Mouse (Mus musculus): ENCODE measurements at regions not wholly inside any gene's neighbourhood (a gene's known extent, or its start where the extent isn't known, plus 50 kb on each side); places are given as distances from the start of the nearest gene placed in this dataset.

DNA sequence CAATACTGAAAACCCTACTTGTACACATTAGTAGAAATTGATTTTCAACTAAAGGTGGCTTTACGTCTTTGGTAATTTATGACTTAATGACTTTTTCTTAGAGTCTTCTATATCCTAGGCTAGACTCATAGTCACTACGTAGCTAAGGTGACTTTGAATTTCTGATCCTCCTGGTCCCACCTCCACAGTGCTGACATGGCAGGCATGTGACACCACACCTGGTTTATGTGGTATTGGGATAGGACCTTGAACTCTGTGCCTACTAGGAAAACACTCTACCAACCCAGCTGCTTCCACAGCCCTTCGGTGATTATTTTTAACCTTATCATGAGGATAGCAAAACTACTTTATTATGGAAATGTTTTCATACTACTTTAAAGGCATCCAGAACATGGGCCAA, 51.5 kb upstream of the D7Ertd443e start:
- H3K4me1 ChIP-seq = no peaks in the 10 kb centered on the region
- no peak for ATAC-seq (ENCODE audit: low FRiP score, low read depth)
- H3K9me3 ChIP-seq = no peaks in the 10 kb centered on the region

DNA sequence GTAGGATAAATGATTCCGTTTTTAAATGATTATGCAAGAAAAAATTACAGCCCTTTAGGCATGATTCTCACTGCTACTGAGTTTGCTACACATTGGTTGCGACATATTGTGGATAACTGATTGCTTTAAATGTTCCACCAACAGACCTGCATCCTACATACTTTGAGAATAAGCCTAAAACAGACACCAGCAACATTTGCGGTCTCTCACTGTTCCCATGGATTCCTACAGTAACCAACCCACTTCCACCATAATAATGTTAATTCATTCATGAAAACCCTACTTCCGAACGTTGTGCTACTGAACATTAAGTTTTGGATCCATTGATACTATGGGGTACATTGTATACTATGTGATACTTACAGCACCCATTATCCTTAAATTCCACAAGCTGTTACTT, 53.8 kb upstream of the D7Ertd443e start:
- Histone ChIP-seq H3K27me3 (no peaks in the 10 kb centered on the region), H3K4me1 (no peaks in the 10 kb centered on the region), H3K9me3 (no peaks in the 10 kb centered on the region), H3K4me2 (replicated peaks) (no peak overlapping the region), H3K9ac (replicated peaks) (no peak overlapping the region), H3K4me3 (no peak overlapping the region), H3K36me3 (no peaks in the 10 kb centered on the region), H3K27ac (replicated peaks) (no peak overlapping the region)
- no peak for ATAC-seq (ENCODE audit: low FRiP score, low read depth)
- 92% methylated on average over 5 of the region's 5 CpGs for WGBS

More for the DNA sequence above, 51.5 kb upstream of the D7Ertd443e start:
- WGBS = 92% methylated on average over 3 of the region's 3 CpGs
- no peak overlapping the region for H3K27ac ChIP-seq (replicated peaks)
- H3K36me3 ChIP-seq = no peaks in the 10 kb centered on the region
- H3K4me3 ChIP-seq = no peak overlapping the region
- H3K4me2 ChIP-seq (replicated peaks) = no peak overlapping the region
- no peak overlapping the region for H3K9ac ChIP-seq (replicated peaks)
- no peaks in the 10 kb centered on the region for H3K27me3 ChIP-seq

DNA sequence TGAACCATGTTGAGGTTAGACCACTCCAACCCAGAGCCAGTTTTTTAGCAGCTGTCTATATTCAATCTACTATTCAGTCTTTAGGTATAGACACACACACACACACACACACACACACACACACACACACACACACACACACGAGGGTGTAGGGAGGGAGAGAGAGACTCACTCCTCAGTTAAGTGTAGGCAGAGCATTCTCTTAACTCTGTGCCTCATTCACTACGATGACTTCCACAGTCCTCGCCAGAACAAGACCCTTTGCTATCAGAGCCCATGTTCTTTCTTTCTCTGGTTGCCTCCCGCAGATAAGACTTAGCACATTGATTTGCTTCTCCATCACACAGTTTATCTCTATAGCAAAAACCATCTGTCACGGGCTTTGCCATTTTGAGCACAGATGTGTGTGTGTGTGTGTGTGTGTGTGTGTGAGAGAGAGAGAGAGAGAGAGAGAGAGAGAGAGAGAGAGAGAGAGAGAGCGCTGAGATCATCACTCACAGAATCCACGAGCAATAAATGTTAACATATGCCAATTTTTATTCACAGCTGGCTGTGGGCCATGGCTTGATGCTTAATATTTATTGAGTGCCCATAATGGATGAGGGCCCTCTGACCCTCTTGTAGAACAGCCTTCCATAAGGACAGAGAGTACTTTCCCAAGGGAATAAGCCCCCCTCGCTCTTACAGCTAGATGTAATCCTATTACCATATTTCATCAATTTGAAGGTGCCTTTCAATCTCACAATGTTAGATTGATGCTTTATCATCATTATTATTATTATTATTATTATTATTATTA, 59.7 kb upstream of the D7Ertd443e start:
- WGBS = 68% methylated on average over 7 of the region's 8 CpGs
- no peak overlapping the region for H3K27ac ChIP-seq (replicated peaks)
- H3K27me3 ChIP-seq = no peaks in the 10 kb centered on the region
- H3K4me3 ChIP-seq = no peak overlapping the region
- ATAC-seq (ENCODE audit: low FRiP score, low read depth) = no peak
- no peaks in the 10 kb centered on the region for H3K4me1 ChIP-seq
- no peaks in the 10 kb centered on the region for H3K36me3 ChIP-seq
- no peak overlapping the region for H3K4me2 ChIP-seq (replicated peaks)
- no peak overlapping the region for H3K9ac ChIP-seq (replicated peaks)
- no peaks in the 10 kb centered on the region for H3K9me3 ChIP-seq

DNA sequence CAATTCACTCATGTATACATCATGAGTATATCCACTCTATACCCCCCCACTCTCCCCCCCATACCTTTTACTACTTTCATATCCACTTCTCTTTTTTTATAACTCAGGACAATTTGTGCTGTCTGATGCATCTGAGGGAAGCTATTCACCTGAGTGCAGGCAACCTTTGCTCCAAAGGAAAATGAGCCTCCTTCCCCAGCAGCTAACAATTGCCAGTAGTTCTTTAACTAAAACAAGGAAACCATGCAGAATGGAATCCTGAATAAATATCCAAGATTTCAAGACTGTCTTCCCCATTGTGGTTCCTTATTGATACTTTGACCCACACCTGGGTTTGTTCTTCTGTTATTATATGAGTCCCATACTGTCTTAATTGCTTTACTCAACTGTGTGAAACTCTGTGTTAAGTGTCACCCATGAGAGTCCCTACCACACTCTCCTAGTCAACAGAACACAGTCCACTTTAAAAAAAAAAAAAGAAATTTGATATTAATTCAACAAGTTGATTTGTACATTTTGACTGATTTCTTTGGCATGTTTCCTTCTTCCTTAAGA, 62.3 kb upstream of the D7Ertd443e start:
- Histone ChIP-seq H3K4me1 (no peaks in the 10 kb centered on the region), H3K9me3 (no peaks in the 10 kb centered on the region), H3K4me3 (no peak overlapping the region), H3K4me2 (replicated peaks) (no peak overlapping the region), H3K27ac (replicated peaks) (no peak overlapping the region), H3K36me3 (no peaks in the 10 kb centered on the region), H3K9ac (replicated peaks) (no peak overlapping the region), H3K27me3 (no peaks in the 10 kb centered on the region)
- no peak for ATAC-seq (ENCODE audit: low FRiP score, low read depth)

DNA sequence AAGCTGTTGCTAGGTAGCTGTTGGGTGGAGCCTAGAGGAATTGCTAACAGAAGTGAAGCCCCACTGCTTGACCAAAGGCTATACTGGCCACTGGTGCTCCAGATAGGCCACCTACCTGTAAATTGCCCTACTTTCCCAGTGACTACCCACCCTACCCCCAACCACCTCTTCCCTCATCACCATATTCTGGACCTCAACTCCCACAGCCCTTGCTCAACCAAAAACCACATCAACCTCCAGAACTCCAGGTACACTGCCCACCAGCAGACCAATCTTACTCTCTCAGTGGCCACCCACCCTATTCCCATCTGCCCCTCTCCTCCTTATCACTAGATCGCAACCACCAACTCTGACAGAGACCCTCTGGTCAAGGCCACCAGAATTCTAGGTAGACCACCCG, 63.4 kb upstream of the D7Ertd443e start:
- Histone ChIP-seq H3K27ac (replicated peaks) (no peak overlapping the region), H3K27me3 (no peaks in the 10 kb centered on the region), H3K4me2 (replicated peaks) (no peak overlapping the region), H3K4me3 (no peak overlapping the region), H3K9ac (replicated peaks) (no peak overlapping the region), H3K9me3 (0 out of 2 replicates have a peak, but pooled peaks cover 4% of the 10 kb centered on the region), H3K36me3 (no peaks in the 10 kb centered on the region), H3K4me1 (no peaks in the 10 kb centered on the region)
- no peak for ATAC-seq (ENCODE audit: low FRiP score, low read depth)
- 78% methylated on average over 2 of the region's 2 CpGs for WGBS

DNA sequence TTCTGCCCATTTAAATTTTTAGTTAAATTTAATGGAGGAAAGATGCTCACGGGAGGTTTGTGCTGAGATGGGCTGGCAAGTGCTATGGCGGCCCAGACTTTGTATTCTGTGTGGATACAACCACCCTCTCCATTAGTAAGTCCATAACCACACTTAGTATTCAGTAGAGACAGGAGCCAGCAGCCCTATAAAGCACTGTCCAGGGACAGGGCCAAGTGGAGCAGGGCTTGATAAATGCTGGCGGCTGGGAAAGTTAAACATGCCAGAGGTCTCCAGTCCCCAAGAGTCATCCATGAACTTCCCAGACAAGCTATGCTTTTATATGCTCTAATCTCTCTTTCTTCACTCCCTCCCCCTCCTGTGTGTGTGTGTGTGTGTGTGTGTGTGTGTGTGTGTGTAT, 77.2 kb upstream of the D7Ertd443e start:
- Histone ChIP-seq H3K4me2 (replicated peaks) (no peak overlapping the region), H3K4me3 (no peak overlapping the region), H3K9ac (replicated peaks) (no peak overlapping the region), H3K27me3 (no peaks in the 10 kb centered on the region), H3K36me3 (no peaks in the 10 kb centered on the region), H3K27ac (replicated peaks) (no peak overlapping the region), H3K4me1 (no peaks in the 10 kb centered on the region), H3K9me3 (no peaks in the 10 kb centered on the region)
- 75% methylated on average over 3 of the region's 3 CpGs for WGBS
- ATAC-seq (ENCODE audit: low FRiP score, low read depth) = no peak

DNA sequence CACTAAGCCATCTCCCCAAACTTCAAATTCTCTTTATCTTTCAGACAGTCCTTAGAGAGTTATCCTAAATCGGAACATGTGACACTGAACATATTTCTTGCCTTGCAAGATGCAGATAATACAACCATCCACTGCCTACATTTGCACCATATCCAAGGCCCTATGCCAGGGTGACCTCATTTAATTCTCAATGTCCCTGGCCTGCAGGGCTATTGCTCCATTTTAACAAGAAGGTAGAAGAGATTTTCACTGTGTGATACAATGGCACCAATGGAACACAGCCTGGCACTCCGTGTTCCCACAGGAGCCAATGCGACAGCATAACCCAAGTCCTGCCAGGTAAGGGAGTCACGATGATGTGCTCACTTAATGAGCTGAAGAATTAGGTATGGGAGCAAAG, 77.9 kb upstream of the D7Ertd443e start:
- no peaks in the 10 kb centered on the region for H3K27me3 ChIP-seq
- no peak overlapping the region for H3K9ac ChIP-seq (replicated peaks)
- H3K4me1 ChIP-seq = no peaks in the 10 kb centered on the region
- no peak for ATAC-seq (ENCODE audit: low FRiP score, low read depth)
- H3K27ac ChIP-seq (replicated peaks) = no peak overlapping the region
- H3K9me3 ChIP-seq = no peaks in the 10 kb centered on the region
- no peak overlapping the region for H3K4me3 ChIP-seq
- H3K36me3 ChIP-seq = no peaks in the 10 kb centered on the region
- 97% methylated on average over 4 of the region's 4 CpGs for WGBS
- no peak overlapping the region for H3K4me2 ChIP-seq (replicated peaks)

DNA sequence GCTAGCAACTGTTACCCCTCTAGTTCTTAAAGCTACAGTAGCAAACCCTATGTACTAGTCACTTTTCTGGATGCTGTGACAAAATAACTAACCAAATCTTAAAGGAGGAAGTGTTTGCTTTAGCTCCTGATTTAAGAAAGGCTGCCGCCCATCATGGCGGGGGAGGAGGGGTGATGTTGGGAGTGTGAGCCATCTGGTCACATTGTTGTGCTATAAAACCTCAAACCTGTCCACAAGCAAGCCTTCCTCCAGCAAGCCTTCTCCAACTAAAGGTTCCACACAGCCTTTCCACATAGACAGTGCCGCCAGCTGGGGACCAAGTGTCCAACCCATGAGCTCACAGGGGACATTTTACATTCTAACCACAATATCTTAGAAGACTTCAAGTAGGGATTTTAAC, 81.8 kb upstream of the D7Ertd443e start:
- no peaks in the 10 kb centered on the region for H3K36me3 ChIP-seq
- H3K27ac ChIP-seq (replicated peaks) = no peak overlapping the region
- H3K4me3 ChIP-seq = no peak overlapping the region
- no peaks in the 10 kb centered on the region for H3K9me3 ChIP-seq
- no peaks in the 10 kb centered on the region for H3K27me3 ChIP-seq
- no peak overlapping the region for H3K9ac ChIP-seq (replicated peaks)
- no peak overlapping the region for H3K4me2 ChIP-seq (replicated peaks)
- 74% methylated on average over 3 of the region's 3 CpGs for WGBS
- ATAC-seq (ENCODE audit: low FRiP score, low read depth) = no peak
- no peaks in the 10 kb centered on the region for H3K4me1 ChIP-seq

DNA sequence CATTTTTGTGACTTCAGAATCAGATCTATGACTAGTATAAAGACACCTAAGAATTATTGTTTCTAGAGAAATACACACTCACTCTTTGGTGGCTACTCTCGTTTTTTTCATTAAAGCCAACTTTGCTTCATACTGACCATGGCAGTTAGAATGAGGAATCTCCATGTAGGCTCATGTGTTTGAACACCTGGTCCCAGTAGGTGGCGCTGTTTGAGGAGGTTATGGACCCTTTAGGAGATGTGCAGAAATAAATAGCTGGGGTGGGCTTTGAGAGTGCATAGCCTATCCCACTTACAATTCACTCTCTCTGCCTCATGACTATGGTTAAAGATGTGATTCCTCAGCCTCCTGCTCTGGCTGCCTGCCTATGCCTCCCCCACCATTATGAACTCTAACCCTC, 85.8 kb upstream of the D7Ertd443e start:
- WGBS = 30% methylated on average over 2 of the region's 2 CpGs
- no peak overlapping the region for H3K4me3 ChIP-seq

DNA sequence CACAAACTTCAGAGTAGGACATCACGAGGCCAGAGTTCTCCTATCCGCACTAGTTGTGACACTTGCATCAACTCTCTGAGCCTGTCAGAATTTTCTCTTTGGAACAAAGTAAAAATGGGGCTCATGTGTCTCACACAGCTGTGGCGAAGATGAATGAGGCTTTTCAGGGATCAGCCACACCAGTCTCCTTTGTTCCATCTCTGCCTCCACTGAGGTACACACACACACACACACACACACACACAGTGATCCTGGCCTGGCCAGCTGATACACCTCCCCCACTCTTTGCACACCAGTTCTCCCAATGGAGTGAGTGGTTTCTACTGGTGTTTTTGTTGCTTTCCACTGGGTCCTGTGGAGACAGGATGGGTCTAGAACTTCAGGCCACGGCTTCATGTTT, 105.9 kb upstream of the D7Ertd443e start:
- Histone ChIP-seq H3K36me3 (no peaks in the 10 kb centered on the region), H3K27me3 (no peaks in the 10 kb centered on the region), H3K9me3 (no peaks in the 10 kb centered on the region), H3K4me3 (no peak overlapping the region), H3K9ac (replicated peaks) (no peak overlapping the region), H3K4me1 (0 out of 2 replicates have a peak, but pooled peaks cover 5% of the 10 kb centered on the region), H3K27ac (replicated peaks) (no peak overlapping the region), H3K4me2 (replicated peaks) (no peak overlapping the region)
- ATAC-seq (ENCODE audit: low FRiP score, low read depth) = no peak
- 75% methylated on average over 4 of the region's 4 CpGs for WGBS

More for the DNA sequence above, 85.8 kb upstream of the D7Ertd443e start:
- H3K27ac ChIP-seq (replicated peaks) = no peak overlapping the region
- no peak for ATAC-seq (ENCODE audit: low FRiP score, low read depth)
- H3K36me3 ChIP-seq = no peaks in the 10 kb centered on the region
- no peaks in the 10 kb centered on the region for H3K27me3 ChIP-seq
- no peak overlapping the region for H3K4me2 ChIP-seq (replicated peaks)
- H3K9ac ChIP-seq (replicated peaks) = no peak overlapping the region
- no peaks in the 10 kb centered on the region for H3K4me1 ChIP-seq
- no peaks in the 10 kb centered on the region for H3K9me3 ChIP-seq

DNA sequence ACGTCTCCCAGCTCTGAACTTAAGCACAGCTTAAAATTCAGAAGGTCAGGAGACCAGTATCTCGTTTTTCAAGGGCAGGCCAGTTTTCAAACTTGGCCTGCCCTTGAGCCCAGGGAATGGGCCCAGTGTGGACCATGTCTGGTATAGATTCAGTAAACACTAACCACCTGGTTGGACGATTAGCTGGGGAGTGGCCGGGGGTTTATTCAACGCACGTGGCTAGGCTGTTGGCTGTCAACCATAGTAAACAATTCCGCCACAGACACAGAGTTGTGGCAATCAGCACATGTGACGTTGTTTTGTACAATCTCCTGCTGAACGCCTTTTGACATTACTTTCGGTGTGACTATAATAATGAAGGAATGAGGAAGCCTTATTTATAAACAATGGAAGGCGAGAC, 111.8 kb upstream of the D7Ertd443e start:
- Histone ChIP-seq H3K9me3 (no peaks in the 10 kb centered on the region), H3K36me3 (no peaks in the 10 kb centered on the region), H3K4me2 (replicated peaks) (no peak overlapping the region), H3K9ac (replicated peaks) (no peak overlapping the region), H3K27me3 (no peaks in the 10 kb centered on the region), H3K4me3 (no peak overlapping the region), H3K4me1 (peaks cover 10% of the 10 kb centered on the region; the same call in 1 of the 2 replicates), H3K27ac (replicated peaks) (no peak overlapping the region)
- no peak for ATAC-seq (ENCODE audit: low FRiP score, low read depth)
- WGBS = 81% methylated on average over 11 of the region's 11 CpGs

DNA sequence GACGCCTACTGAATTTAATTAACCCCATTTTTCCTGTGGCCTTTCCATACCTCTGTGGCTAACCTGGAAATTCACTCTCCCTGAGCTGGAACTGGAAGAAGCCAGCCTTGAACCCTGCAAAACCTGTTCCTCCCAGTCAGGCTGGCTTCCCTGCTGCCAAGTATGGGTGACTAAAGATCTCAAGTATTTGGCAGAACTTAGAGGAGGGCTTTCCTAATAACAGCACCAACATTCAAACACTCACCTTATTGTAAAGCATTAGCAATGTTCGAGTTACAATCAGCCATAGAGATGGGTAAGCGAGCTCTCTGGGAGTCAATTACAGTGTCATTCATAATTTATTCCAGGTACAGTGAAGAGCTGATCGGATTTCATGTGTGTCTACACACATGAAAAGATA, 112.4 kb upstream of the D7Ertd443e start:
- no peak overlapping the region for H3K27ac ChIP-seq (replicated peaks)
- no peaks in the 10 kb centered on the region for H3K36me3 ChIP-seq
- peaks cover 10% of the 10 kb centered on the region; the same call in 1 of the 2 replicates for H3K4me1 ChIP-seq
- H3K9me3 ChIP-seq = no peaks in the 10 kb centered on the region
- no peaks in the 10 kb centered on the region for H3K27me3 ChIP-seq
- H3K4me3 ChIP-seq = no peak overlapping the region
- no peak for ATAC-seq (ENCODE audit: low FRiP score, low read depth)
- no peak overlapping the region for H3K4me2 ChIP-seq (replicated peaks)
- 88% methylated on average over 4 of the region's 4 CpGs for WGBS
- no peak overlapping the region for H3K9ac ChIP-seq (replicated peaks)

DNA sequence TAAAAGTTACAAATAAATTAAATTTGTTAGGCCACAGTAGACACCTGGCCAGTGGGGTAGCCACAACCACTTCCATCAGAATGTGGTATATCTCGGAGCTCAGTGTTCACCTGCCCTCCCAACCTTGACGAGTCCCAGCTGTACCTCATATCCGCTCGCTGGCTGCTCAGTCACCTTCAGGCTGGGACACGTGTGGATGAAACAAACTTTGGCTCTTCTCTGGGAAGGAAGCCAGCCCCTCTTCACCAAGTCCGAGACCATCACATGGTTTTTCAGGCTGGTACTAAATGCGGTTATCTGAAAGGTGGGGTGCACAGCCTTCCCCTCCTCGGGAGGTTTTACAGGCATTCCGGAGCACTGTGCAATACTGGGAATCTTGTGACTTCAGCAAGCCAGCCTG, 113.3 kb upstream of the D7Ertd443e start:
- ATAC-seq (ENCODE audit: low FRiP score, low read depth) = no peak
- no peaks in the 10 kb centered on the region for H3K9me3 ChIP-seq
- no peak overlapping the region for H3K9ac ChIP-seq (replicated peaks)
- peaks cover 10% of the 10 kb centered on the region; the same call in 1 of the 2 replicates for H3K4me1 ChIP-seq
- H3K27ac ChIP-seq (replicated peaks) = no peak overlapping the region
- no peak overlapping the region for H3K4me2 ChIP-seq (replicated peaks)
- 82% methylated on average over 9 of the region's 9 CpGs for WGBS
- H3K27me3 ChIP-seq = no peaks in the 10 kb centered on the region
- H3K36me3 ChIP-seq = no peaks in the 10 kb centered on the region
- no peak overlapping the region for H3K4me3 ChIP-seq
